Mouse (Mus musculus) embryonic fibroblast, embryonic 13.5 days (primary cell): ENCODE data around the gene Map2k3. TPM values are rescaled to one million over a fixed set of nuclear protein-coding genes. Genes with fewer than 3 reads are reported as not detected.

Experiments used
- H3K27ac ChIP-seq: 2 replicates; pipeline ENCODE4 v1.5.1; 2012; ENCODE audit warnings: low read length, control low read depth, inconsistent platforms; ENCODE audit not compliant: insufficient read depth
- H3K4me1 ChIP-seq: 2 replicates; pipeline ENCODE4 v1.6.1; 2011; ENCODE audit warnings: low read length; ENCODE audit not compliant: control insufficient read depth, insufficient read depth
- H3K4me3 ChIP-seq: 2 replicates; pipeline ENCODE4 v1.5.1; 2011; ENCODE audit warnings: mild to moderate bottlenecking, control low read depth, low read length; ENCODE audit not compliant: insufficient read depth
- CTCF ChIP-seq: IDR thresholded peaks from 2 replicates; pipeline ENCODE4 v1.5.1; 2011; ENCODE audit warnings: mild to moderate bottlenecking, control low read depth, low read length, moderate library complexity, borderline replicate concordance; ENCODE audit not compliant: insufficient read depth
- POLR2A ChIP-seq: IDR thresholded peaks from 2 replicates; pipeline ENCODE4 v1.6.1; 2011; ENCODE audit warnings: low read depth, mild to moderate bottlenecking, control low read depth, low read length, moderate library complexity
- polyA plus RNA-seq: library from polyadenylated mRNA; stranded (reverse); fragments of >200 nt; gene quantifications from 2 replicates; pipeline ENCODE4 v1.2.4, GENCODE M21; 2011; ENCODE audit warnings: low read depth; ENCODE audit not compliant: missing spikeins, insufficient read length

The Map2k3 gene
- polyA plus RNA-seq, 1 experiment = 53.3 TPM

GRCm38 (mm10) chr11:60937611-60938010, 5.8 kb downstream of the Map2k3 start:
- no peak for TF ChIP-seq POLR2A
- no peak for TF ChIP-seq CTCF
- Histone ChIP-seq H3K4me3 (no peak overlapping the region), H3K27ac (no peak overlapping the region), H3K4me1 (peaks cover 14% of the 10 kb centered on the region)

- peaks cover 11% of the 10 kb centered on the region for H3K4me1 ChIP-seq
- H3K27ac ChIP-seq = no peak overlapping the region
- TF ChIP-seq CTCF = no peak
- H3K4me3 ChIP-seq = no peak overlapping the region
Observed at GRCm38 (mm10) chr11:60939487-60939886, 7.7 kb downstream of the Map2k3 start.

- no peak overlapping the region for H3K4me3 ChIP-seq
- TF ChIP-seq CTCF = no peak
- TF ChIP-seq POLR2A = no peak
- H3K27ac ChIP-seq = peak overlapping the region; percentile 46; the same call in 1 of the 2 replicates
- peaks cover 6% of the 10 kb centered on the region for H3K4me1 ChIP-seq
Observed at GRCm38 (mm10) chr11:60940501-60940900, 8.7 kb downstream of the Map2k3 start.

- H3K4me3 ChIP-seq = no peak overlapping the region
- H3K4me1 ChIP-seq = peaks cover 6% of the 10 kb centered on the region
- peak overlapping the region; percentile 46; the same call in 1 of the 2 replicates for H3K27ac ChIP-seq
- TF ChIP-seq CTCF = no peak
- no peak for TF ChIP-seq POLR2A
Observed at GRCm38 (mm10) chr11:60941370-60941769, 9.5 kb downstream of the Map2k3 start.

GRCm38 (mm10) chr11:60942263-60943015, 10.6 kb downstream of the Map2k3 start:
- Histone ChIP-seq H3K4me1 (peaks cover 6% of the 10 kb centered on the region), H3K27ac (no peak overlapping the region), H3K4me3 (no peak overlapping the region)
- no peak for TF ChIP-seq POLR2A
- no peak for TF ChIP-seq CTCF

- H3K27ac ChIP-seq = no peak overlapping the region
- peaks cover 6% of the 10 kb centered on the region for H3K4me1 ChIP-seq
- H3K4me3 ChIP-seq = no peak overlapping the region
- TF ChIP-seq CTCF (no peak), POLR2A (no peak)
Observed at GRCm38 (mm10) chr11:60945003-60945402, 13.2 kb downstream of the Map2k3 start.

- Histone ChIP-seq H3K4me3 (no peak overlapping the region), H3K4me1 (no peaks in the 10 kb centered on the region), H3K27ac (no peak overlapping the region)
Observed at GRCm38 (mm10) chr11:60951896-60952295, 20.1 kb downstream of the Map2k3 start.

GRCm38 (mm10) chr11:60952362-60952761, 20.5 kb downstream of the Map2k3 start:
- TF ChIP-seq CTCF (no peak), POLR2A (no peak)
- H3K4me3 ChIP-seq = no peak overlapping the region
- no peaks in the 10 kb centered on the region for H3K4me1 ChIP-seq
- H3K27ac ChIP-seq = no peak overlapping the region

More at GRCm38 (mm10) chr11:60951896-60952295, 20.1 kb downstream of the Map2k3 start:
- no peak for TF ChIP-seq CTCF
- no peak for TF ChIP-seq POLR2A

- no peak overlapping the region for H3K4me3 ChIP-seq
- no peak for TF ChIP-seq POLR2A
- TF ChIP-seq CTCF = no peak
- H3K27ac ChIP-seq = no peak overlapping the region
- H3K4me1 ChIP-seq = no peaks in the 10 kb centered on the region
Observed at GRCm38 (mm10) chr11:60952986-60953385, 21.2 kb downstream of the Map2k3 start.

GRCm38 (mm10) chr11:60953803-60954202, 22.0 kb downstream of the Map2k3 start:
- no peak overlapping the region for H3K27ac ChIP-seq
- peak; percentile 23; the same call in 1 of the 2 replicates for TF ChIP-seq CTCF
- TF ChIP-seq POLR2A = no peak

More at GRCm38 (mm10) chr11:60953803-60954202, 22.0 kb downstream of the Map2k3 start:
- Histone ChIP-seq H3K4me3 (no peak overlapping the region), H3K4me1 (no peaks in the 10 kb centered on the region)
